Mouse (Mus musculus): ENCODE measurements around the gene Pnma1.

- TF ChIP-seq POLR2A (IDR thresholded peaks at IDR 0.05; ENCODE audit: control insufficient read depth, low read depth, low read length) (no peak), CTCF (IDR thresholded peaks at IDR 0.05; ENCODE audit: control insufficient read depth, insufficient read depth, insufficient replicate concordance, low read depth, low read length) (no peak)
Measured at GRCm38 (mm10) chr12:84113676-84114075, 34.6 kb downstream of the Pnma1 start.
